Mouse (Mus musculus): ENCODE results near the gene Mboat2.

GRCm38 (mm10) chr12:24925684-24926083 lies 95.0 kb downstream of the Mboat2 start:
- no peak for TF ChIP-seq CTCF (IDR thresholded peaks at IDR 0.05; ENCODE audit: borderline replicate concordance, insufficient read depth, low read length)
- TF ChIP-seq POLR2A (IDR thresholded peaks at IDR 0.05; ENCODE audit: low read depth, low read length), result no peak
